Mouse (Mus musculus) CH12.LX (cell line): Measurements from ENCODE around the gene Sgms1.

Source experiments
- CTCF ChIP-seq, 2 experiments: IDR thresholded peaks in 1 of 2; conservative IDR thresholded peaks in 1 of 2; 2 replicates each; pipeline ENCODE4 v1.5.1; 2011 to 2012; ENCODE audit warnings: low read depth in 2 of 2, low read length in 2 of 2, improper control_type of control experiment in 1 of 2, inconsistent platforms in 1 of 2, mild to moderate bottlenecking in 1 of 2, moderate library complexity in 1 of 2
- POLR2A ChIP-seq: IDR thresholded peaks from 2 replicates; pipeline ENCODE4 v1.6.1; 2011; ENCODE audit warnings: low read depth, mild to moderate bottlenecking, improper control_type of control experiment, low read length
- POLR2AphosphoS2 ChIP-seq: IDR thresholded peaks from 2 replicates; pipeline ENCODE4 v1.6.1; 2011; ENCODE audit warnings: low read depth, low read length, improper control_type of control experiment

DNA sequence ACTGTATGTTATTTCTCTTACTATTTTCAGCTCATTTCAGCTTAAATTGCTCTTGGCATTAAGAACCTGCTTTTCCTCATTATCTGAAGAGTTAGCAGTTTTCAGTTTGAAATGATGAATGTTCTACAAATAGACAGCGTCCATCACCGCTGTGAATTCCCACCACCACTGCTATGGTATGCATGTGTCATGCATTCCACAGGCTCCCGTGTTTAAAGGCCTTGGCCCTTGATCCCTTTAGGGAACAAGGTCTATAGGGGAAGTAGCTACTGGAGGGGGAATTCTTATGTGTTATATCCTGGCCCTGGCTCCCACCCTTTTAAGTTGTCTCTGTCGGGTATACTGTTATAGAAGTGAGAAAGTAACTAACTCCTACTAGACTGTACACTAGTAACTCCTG lies 210.0 kb downstream of the Sgms1 start:
- TF ChIP-seq CTCF (conservative IDR thresholded peaks at IDR 0.05 in 1 of 2, IDR thresholded peaks at IDR 0.05 in 1 of 2; ENCODE audit: low read depth in 2 of 2, low read length in 2 of 2) (no peak), POLR2AphosphoS2 (no peak), POLR2A (no peak)
